Mouse (Mus musculus): Measurements from ENCODE around the gene Sgcd.

- no peak for TF ChIP-seq CTCF (IDR thresholded peaks at IDR 0.05; ENCODE audit: borderline replicate concordance, insufficient read depth, low read length)
- no peak for TF ChIP-seq POLR2A (IDR thresholded peaks at IDR 0.05; ENCODE audit: low read depth, low read length)
These were observed 918.9 kb downstream of the Sgcd start for GRCm38 (mm10) chr11:47069769-47070384.
